Mouse (Mus musculus): ENCODE results near the gene 1700113H08Rik. TPM values are rescaled to one million over a fixed set of nuclear protein-coding genes. Genes with fewer than 3 reads are reported as not detected.
A peak's percentile ranks its signal among the peaks of the same experiment; 100 is the strongest.

1700113H08Rik gene
- total and polyA plus RNA-seq, 2 experiments from 2014 or later: 0.25 to 0.89 TPM

DNA sequence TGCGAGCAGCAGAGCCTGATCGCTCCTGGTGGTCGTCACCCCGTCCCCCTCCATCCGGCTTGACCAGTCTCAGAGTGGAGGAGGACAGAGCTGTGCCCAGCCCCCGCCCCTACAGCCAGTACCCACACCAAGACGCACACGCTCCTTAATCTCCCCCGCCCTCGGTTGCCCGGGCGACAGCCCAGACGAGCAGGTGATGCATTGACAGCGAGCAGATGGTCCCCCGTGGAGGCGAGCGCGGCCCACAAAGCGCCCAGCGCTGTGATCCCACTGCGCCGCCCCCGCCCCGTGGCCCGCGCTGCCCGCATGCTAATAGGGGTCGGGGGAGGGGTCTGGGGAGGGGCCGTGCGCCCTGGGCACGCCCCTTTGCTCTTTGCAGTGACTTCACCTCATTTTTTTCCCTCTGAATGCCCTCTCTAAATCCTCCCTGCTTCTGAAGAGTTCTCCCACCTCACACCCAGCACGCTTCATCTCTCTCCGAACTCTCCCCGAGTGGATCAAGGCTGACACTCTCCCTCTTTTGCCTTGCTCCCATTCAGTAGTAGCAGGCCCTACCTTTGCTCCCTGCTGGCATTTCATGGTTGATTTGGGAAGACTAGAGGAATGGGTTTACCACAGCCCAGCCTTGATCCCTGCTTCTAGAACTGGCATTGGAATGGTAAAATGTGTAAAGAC is 543 bp downstream of the 1700113H08Rik start:
- ATAC-seq (peak; percentile 98), DNase-seq (ENCODE audit: low spot score) (peak; percentile 84)
- H3K36me3 ChIP-seq (ENCODE audit: insufficient read depth, low read length): no peaks in the 10 kb centered on the region
- peak overlapping the region; percentile 90 for H3K4me2 ChIP-seq (ENCODE audit: low read depth, low read length)
- no peaks in the 10 kb centered on the region for H3K27me3 ChIP-seq (ENCODE audit: insufficient read depth, low read length)
- under 1% methylated on average over 23 of the region's 34 CpGs for WGBS
- H3K9me3 ChIP-seq (ENCODE audit: low read length): no peaks in the 10 kb centered on the region
- H3K27ac ChIP-seq: peak overlapping the region; percentile 72
- peak overlapping the region; percentile 51 for H3K4me3 ChIP-seq (ENCODE audit: low read length)
- no peak for TF ChIP-seq CTCF (IDR thresholded peaks at IDR 0.05; ENCODE audit: low read depth)
- H3K4me1 ChIP-seq (ENCODE audit: insufficient read depth, low read length): no peaks in the 10 kb centered on the region
- peak overlapping the region; percentile 59 for H3K9ac ChIP-seq (replicated peaks; ENCODE audit: low read length)

DNA sequence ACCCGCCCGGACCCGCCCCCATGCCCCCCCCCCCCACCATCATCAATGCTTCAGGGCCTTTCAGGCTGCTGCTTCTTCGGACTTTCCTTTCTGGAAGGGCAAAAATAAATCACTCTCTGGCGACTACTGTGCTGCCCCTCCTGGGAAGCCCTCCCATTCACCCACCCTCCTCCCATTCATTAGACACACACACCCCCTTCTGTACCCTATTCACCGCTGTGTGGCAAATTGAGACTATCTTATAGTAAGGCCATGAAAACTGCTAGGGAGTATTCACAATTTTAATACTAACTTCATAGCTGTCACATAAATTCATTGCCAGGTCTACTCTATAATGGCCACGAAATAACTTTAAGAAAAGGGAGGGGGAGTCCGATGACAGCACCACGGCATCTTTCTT is 1.1 kb downstream of the 1700113H08Rik start:
- H3K4me2 ChIP-seq (ENCODE audit: low read depth, low read length): peak overlapping the region; percentile 90
- no peak overlapping the region for H3K27ac ChIP-seq
- 6% methylated on average over 9 of the region's 9 CpGs for WGBS
- H3K9me3 ChIP-seq (ENCODE audit: low read length): no peaks in the 10 kb centered on the region
- ATAC-seq (peak; percentile 5; the same call in 1 of the 2 replicates), DNase-seq (ENCODE audit: low spot score) (peak; percentile 15)
- H3K36me3 ChIP-seq (ENCODE audit: insufficient read depth, low read length): no peaks in the 10 kb centered on the region
- H3K4me1 ChIP-seq (ENCODE audit: insufficient read depth, low read length): no peaks in the 10 kb centered on the region
- peak overlapping the region; percentile 51; the same call in 1 of the 2 replicates for H3K4me3 ChIP-seq (ENCODE audit: low read length)
- no peaks in the 10 kb centered on the region for H3K27me3 ChIP-seq (ENCODE audit: insufficient read depth, low read length)
- no peak for TF ChIP-seq CTCF (IDR thresholded peaks at IDR 0.05; ENCODE audit: low read depth)
- H3K9ac ChIP-seq (replicated peaks; ENCODE audit: low read length): peak overlapping the region; percentile 59; the same call in 1 of the 2 replicates

DNA sequence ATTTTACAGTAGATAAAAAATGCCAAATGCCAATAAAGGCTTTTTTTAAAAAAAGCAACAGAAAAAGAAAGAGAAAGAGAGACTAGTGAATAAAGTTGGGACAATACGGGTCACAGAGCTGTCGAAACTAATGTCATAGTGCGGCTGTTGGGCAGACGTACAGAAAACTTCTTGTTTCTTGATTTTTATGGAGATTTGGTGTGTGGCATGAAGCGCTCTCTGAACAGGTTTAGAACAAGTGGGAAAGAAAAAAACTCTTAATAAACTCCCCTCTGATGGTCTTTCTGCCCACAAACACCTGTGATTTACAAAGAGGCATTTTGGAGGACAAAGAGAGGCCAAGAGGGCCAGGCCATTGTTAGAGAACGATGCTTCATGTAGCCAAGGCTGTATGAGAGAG is 1.6 kb downstream of the 1700113H08Rik start:
- H3K27ac ChIP-seq: no peak overlapping the region
- 45% methylated on average over 6 of the region's 6 CpGs for WGBS
- TF ChIP-seq CTCF (IDR thresholded peaks at IDR 0.05; ENCODE audit: low read depth): no peak

DNA sequence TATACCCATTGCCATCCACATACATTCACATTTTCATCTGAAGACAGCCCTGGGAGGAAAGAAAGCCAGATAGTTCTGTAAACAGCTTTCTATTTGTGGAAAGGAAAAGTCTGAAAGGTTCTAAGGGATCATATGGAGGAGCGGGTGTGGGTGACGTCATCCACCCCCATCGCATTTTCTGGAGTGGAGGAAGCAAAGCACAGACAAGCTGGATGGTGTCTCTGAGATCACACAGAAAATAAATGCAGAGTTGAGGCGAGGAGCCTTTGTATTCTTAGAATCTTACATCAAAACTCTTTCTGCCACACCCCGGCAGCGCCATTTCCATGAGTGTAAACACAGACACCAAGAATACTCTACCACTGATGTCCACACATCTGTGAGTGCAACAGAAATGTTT is 26.4 kb downstream of the 1700113H08Rik start:
- 92% methylated on average over 6 of the region's 6 CpGs for WGBS

More for the DNA sequence above, 1.6 kb downstream of the 1700113H08Rik start:
- no peaks in the 10 kb centered on the region for H3K36me3 ChIP-seq (ENCODE audit: insufficient read depth, low read length)
- ATAC-seq (no peak), DNase-seq (ENCODE audit: low spot score) (no peak)
- H3K4me1 ChIP-seq (ENCODE audit: insufficient read depth, low read length): no peaks in the 10 kb centered on the region
- H3K9ac ChIP-seq (replicated peaks; ENCODE audit: low read length): no peak overlapping the region
- H3K4me3 ChIP-seq (ENCODE audit: low read length): no peak overlapping the region
- H3K9me3 ChIP-seq (ENCODE audit: low read length): no peaks in the 10 kb centered on the region
- no peaks in the 10 kb centered on the region for H3K27me3 ChIP-seq (ENCODE audit: insufficient read depth, low read length)
- no peak overlapping the region for H3K4me2 ChIP-seq (ENCODE audit: low read depth, low read length)

GRCm38 (mm10) chr10:87087646-87088045 is 29.8 kb downstream of the 1700113H08Rik start:
- no peaks in the 10 kb centered on the region for H3K4me1 ChIP-seq (ENCODE audit: insufficient read depth, low read length)
- no peak overlapping the region for H3K4me2 ChIP-seq (ENCODE audit: low read depth, low read length)
- H3K4me3 ChIP-seq (ENCODE audit: low read length): no peak overlapping the region
- no peak for ATAC-seq
- 56% methylated on average over 5 of the region's 5 CpGs for WGBS
- H3K9me3 ChIP-seq (ENCODE audit: low read length): no peaks in the 10 kb centered on the region
- H3K36me3 ChIP-seq (ENCODE audit: insufficient read depth, low read length): no peaks in the 10 kb centered on the region
- no peaks in the 10 kb centered on the region for H3K27me3 ChIP-seq (ENCODE audit: insufficient read depth, low read length)
- H3K9ac ChIP-seq (replicated peaks; ENCODE audit: low read length): no peak overlapping the region
- TF ChIP-seq CTCF (IDR thresholded peaks at IDR 0.05; ENCODE audit: low read depth): no peak
- H3K27ac ChIP-seq: no peak overlapping the region
- no peak for DNase-seq (ENCODE audit: low spot score)

More for the DNA sequence above, 26.4 kb downstream of the 1700113H08Rik start:
- no peak overlapping the region for H3K4me2 ChIP-seq (ENCODE audit: low read depth, low read length)
- no peak overlapping the region for H3K4me3 ChIP-seq (ENCODE audit: low read length)
- no peaks in the 10 kb centered on the region for H3K9me3 ChIP-seq (ENCODE audit: low read length)
- no peaks in the 10 kb centered on the region for H3K27me3 ChIP-seq (ENCODE audit: insufficient read depth, low read length)
- H3K9ac ChIP-seq (replicated peaks; ENCODE audit: low read length): no peak overlapping the region
- ATAC-seq: no peak
- DNase-seq (ENCODE audit: low spot score): no peak
- H3K36me3 ChIP-seq (ENCODE audit: insufficient read depth, low read length): no peaks in the 10 kb centered on the region
- no peak overlapping the region for H3K27ac ChIP-seq
- no peaks in the 10 kb centered on the region for H3K4me1 ChIP-seq (ENCODE audit: insufficient read depth, low read length)
- no peak for TF ChIP-seq CTCF (IDR thresholded peaks at IDR 0.05; ENCODE audit: low read depth)

GRCm38 (mm10) chr10:87094249-87094648 is 36.4 kb downstream of the 1700113H08Rik start:
- ATAC-seq (no peak), DNase-seq (ENCODE audit: low spot score) (peak; percentile 50)
- Histone ChIP-seq H3K27me3 (ENCODE audit: insufficient read depth, low read length) (no peaks in the 10 kb centered on the region), H3K27ac (no peak overlapping the region), H3K9me3 (ENCODE audit: low read length) (no peaks in the 10 kb centered on the region), H3K4me1 (ENCODE audit: insufficient read depth, low read length) (no peaks in the 10 kb centered on the region), H3K9ac (replicated peaks; ENCODE audit: low read length) (no peak overlapping the region), H3K4me3 (ENCODE audit: low read length) (no peak overlapping the region), H3K4me2 (ENCODE audit: low read depth, low read length) (no peak overlapping the region), H3K36me3 (ENCODE audit: insufficient read depth, low read length) (no peaks in the 10 kb centered on the region)
- TF ChIP-seq CTCF (IDR thresholded peaks at IDR 0.05; ENCODE audit: low read depth): peak; percentile 62

DNA sequence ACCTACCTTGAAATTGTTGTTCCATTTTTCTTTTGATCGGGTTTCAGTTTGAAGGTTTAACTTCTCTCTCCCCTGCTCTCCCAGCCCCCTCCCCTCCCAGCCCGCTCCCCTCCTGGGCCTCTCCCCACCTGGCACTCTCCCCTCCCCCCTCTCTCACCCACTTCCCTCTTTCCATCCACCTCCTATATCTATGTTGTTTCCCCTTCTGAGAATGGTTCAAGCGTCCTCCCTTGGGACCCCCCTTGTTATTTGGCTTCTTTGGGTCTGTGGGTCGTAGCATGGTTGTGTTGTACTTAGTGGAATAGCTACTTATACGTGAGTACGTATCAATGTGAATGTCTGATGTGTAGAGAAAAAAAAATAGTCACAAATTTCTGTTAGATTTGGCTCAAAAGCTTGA is 40.9 kb downstream of the 1700113H08Rik start:
- 57% methylated on average over 6 of the region's 6 CpGs for WGBS
- TF ChIP-seq CTCF (IDR thresholded peaks at IDR 0.05; ENCODE audit: low read depth): no peak
- no peak overlapping the region for H3K4me3 ChIP-seq (ENCODE audit: low read length)
- H3K27ac ChIP-seq: no peak overlapping the region
- no peak overlapping the region for H3K4me2 ChIP-seq (ENCODE audit: low read depth, low read length)
- DNase-seq (ENCODE audit: low spot score) (no peak), ATAC-seq (no peak)
- no peaks in the 10 kb centered on the region for H3K4me1 ChIP-seq (ENCODE audit: insufficient read depth, low read length)
- no peaks in the 10 kb centered on the region for H3K36me3 ChIP-seq (ENCODE audit: insufficient read depth, low read length)
- H3K9me3 ChIP-seq (ENCODE audit: low read length): no peaks in the 10 kb centered on the region
- no peaks in the 10 kb centered on the region for H3K27me3 ChIP-seq (ENCODE audit: insufficient read depth, low read length)
- H3K9ac ChIP-seq (replicated peaks; ENCODE audit: low read length): no peak overlapping the region
